Mouse (Mus musculus) cortical plate, adult 2 months (tissue): ENCODE data around the gene Fam216a.

Experiments
- CTCF ChIP-seq: fragments of 200-500 bp; IDR thresholded peaks from 2 replicates; pipeline ENCODE4 v1.5.1; 2011; ENCODE audit warnings: mild to moderate bottlenecking, control low read depth, low read length; ENCODE audit not compliant: insufficient read depth; ENCODE audit errors: extremely low read depth
- POLR2A ChIP-seq: fragments of 200-500 bp; IDR thresholded peaks from 2 replicates; pipeline ENCODE4 v1.6.1; 2011; ENCODE audit warnings: mild to moderate bottlenecking, low read length, control low read depth; ENCODE audit not compliant: insufficient read depth; ENCODE audit errors: extremely low read depth

DNA sequence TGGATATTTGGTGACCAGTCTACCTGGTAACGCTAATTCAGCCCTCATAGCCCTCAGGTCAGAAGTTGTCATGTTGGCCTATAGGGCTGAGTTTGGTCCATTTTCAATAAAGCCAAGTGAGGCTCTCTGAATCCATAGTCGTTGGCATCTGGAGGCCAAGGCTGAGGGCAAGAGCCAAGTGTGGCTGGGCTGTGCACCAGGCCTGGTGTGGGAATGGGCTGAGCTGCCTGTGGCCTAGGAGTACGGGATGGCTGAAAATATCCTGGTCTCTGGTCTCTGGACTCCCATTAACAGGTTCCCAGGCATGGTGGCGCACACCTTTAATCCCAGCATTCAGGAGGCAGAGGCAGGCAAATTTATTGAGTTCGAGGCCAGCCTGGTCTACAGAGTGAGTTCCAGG, 17.8 kb upstream of the Fam216a start:
- no peak for TF ChIP-seq CTCF
- TF ChIP-seq POLR2A, result no peak
